Mouse (Mus musculus) myocyte (in vitro differentiated cells): ENCODE results near the gene Enc1. TPM values are rescaled to one million over a fixed set of nuclear protein-coding genes. Genes with fewer than 3 reads are reported as not detected.

ENCODE experiments used
- H3K27me3 ChIP-seq: one replicate; pipeline ENCODE4 v1.6.1; 2011; ENCODE audit not compliant: control insufficient read depth, insufficient read depth, insufficient read length
- H3K36me3 ChIP-seq: one replicate; pipeline ENCODE4 v1.6.1; 2011; ENCODE audit not compliant: control insufficient read depth, insufficient read depth
- H3K4me2 ChIP-seq: one replicate; pipeline ENCODE4 v1.6.1; 2011; ENCODE audit warnings: low read depth, control low read depth
- H3K4me3 ChIP-seq: one replicate; pipeline ENCODE4 v1.5.1; 2011; ENCODE audit warnings: mild to moderate bottlenecking, control low read depth, moderate library complexity
- H3K79me2 ChIP-seq: one replicate; pipeline ENCODE4 v1.6.1; 2011; ENCODE audit not compliant: control insufficient read depth, insufficient read depth
- H3ac ChIP-seq: one replicate; pipeline ENCODE4 v1.6.1; 2011; ENCODE audit not compliant: control insufficient read depth, insufficient read length
- CEBPB ChIP-seq: IDR thresholded peaks from 2 replicates; pipeline ENCODE4 v1.6.1; 2011; ENCODE audit warnings: mild to moderate bottlenecking, moderate library complexity; ENCODE audit not compliant: poor library complexity, insufficient read depth, severe bottlenecking
- E2F4 ChIP-seq: IDR thresholded peaks from one replicate; pipeline ENCODE4 v1.6.1; 2011; ENCODE audit warnings: mild to moderate bottlenecking, control low read depth, moderate library complexity; ENCODE audit not compliant: insufficient read depth
- MAX ChIP-seq: IDR thresholded peaks from one replicate; pipeline ENCODE4 v1.6.1; 2011; ENCODE audit warnings: low read depth, mild to moderate bottlenecking, control low read depth
- MYOD1 ChIP-seq, 3 experiments: IDR thresholded peaks; one replicate each; pipeline ENCODE4 v1.6.1; 2011; ENCODE audit warnings: control low read depth in 2 of 3, low read depth in 2 of 3, mild to moderate bottlenecking in 2 of 3, moderate library complexity in 1 of 3; ENCODE audit not compliant: insufficient read length in 2 of 3, control insufficient read depth in 1 of 3
- MYOG ChIP-seq, 3 experiments: IDR thresholded peaks; one replicate each; pipeline ENCODE4 v1.6.1; 2011; ENCODE audit warnings: control low read depth in 2 of 3, low read depth in 2 of 3, mild to moderate bottlenecking in 2 of 3; ENCODE audit not compliant: insufficient read length in 2 of 3, control insufficient read depth in 1 of 3, insufficient read depth in 1 of 3
- POLR2A ChIP-seq: IDR thresholded peaks from one replicate; pipeline ENCODE4 v1.6.1; 2011; ENCODE audit warnings: low read depth, mild to moderate bottlenecking, control low read depth, moderate library complexity; ENCODE audit not compliant: insufficient read length
- POLR2AphosphoS2 ChIP-seq: IDR thresholded peaks from one replicate; pipeline ENCODE4 v1.6.1; 2011; ENCODE audit warnings: low read depth, control low read depth; ENCODE audit not compliant: insufficient read length
- REST ChIP-seq: IDR thresholded peaks from one replicate; pipeline ENCODE4 v1.6.1; 2011; ENCODE audit warnings: mild to moderate bottlenecking, control low read depth, moderate library complexity; ENCODE audit not compliant: insufficient read depth, insufficient read length
- SRF ChIP-seq: IDR thresholded peaks from one replicate; pipeline ENCODE4 v1.6.1; 2011; ENCODE audit warnings: low read depth; ENCODE audit not compliant: control insufficient read depth, insufficient read length
- TCF12 ChIP-seq: IDR thresholded peaks from one replicate; pipeline ENCODE4 v1.6.1; 2011; ENCODE audit warnings: mild to moderate bottlenecking, control low read depth; ENCODE audit not compliant: poor library complexity, insufficient read depth, severe bottlenecking
- TCF3 ChIP-seq: IDR thresholded peaks from one replicate; pipeline ENCODE4 v1.6.1; 2011; ENCODE audit warnings: low read depth, control low read depth; ENCODE audit not compliant: insufficient read length
- USF1 ChIP-seq: IDR thresholded peaks from one replicate; pipeline ENCODE4 v1.6.1; 2011; ENCODE audit warnings: low read depth, mild to moderate bottlenecking, control low read depth, moderate library complexity
- polyA plus RNA-seq: library from polyadenylated mRNA; unstranded; fragments of >200 nt; fragmentation: generic; extraction: Trizol; gene quantifications from one replicate; pipeline ENCODE4 v1.2.1, GENCODE M21; 2012; ENCODE audit warnings: missing spikeins

Gene Enc1
- polyA plus RNA-seq, 1 experiment: 21.1 TPM

DNA sequence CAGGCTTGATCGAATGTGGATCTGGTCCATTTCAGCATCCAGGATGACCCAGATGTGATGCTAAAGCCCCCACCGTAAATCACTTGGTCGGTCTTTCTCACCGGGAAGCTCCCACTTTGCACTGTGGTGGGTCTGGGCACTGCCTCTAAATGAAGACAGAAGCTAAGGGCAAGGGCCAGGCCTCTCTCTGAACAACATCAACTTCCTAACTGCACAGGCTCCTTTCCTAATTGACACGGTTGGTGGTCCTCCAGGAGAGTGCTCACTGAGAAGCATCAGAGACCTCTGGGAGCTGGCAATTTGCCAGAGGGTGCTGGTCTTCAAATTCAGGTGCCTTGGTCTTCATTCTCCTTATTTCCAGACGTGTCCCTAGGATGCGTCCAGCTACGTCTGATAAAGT lies 17.0 kb upstream of the Enc1 start:
- H3K27me3 ChIP-seq: no peaks in the 10 kb centered on the region
- no peak overlapping the region for H3K4me2 ChIP-seq
- H3K4me3 ChIP-seq: no peak overlapping the region
- H3ac ChIP-seq: no peak overlapping the region
- TF ChIP-seq MYOD1 (IDR thresholded peaks at IDR 0.05; ENCODE audit: control insufficient read depth in 1 of 3, insufficient read length in 2 of 3, low read depth in 2 of 3) (no peak), USF1 (no peak), MYOG (IDR thresholded peaks at IDR 0.05; ENCODE audit: control insufficient read depth in 1 of 3, insufficient read depth in 1 of 3, insufficient read length in 2 of 3, low read depth in 2 of 3) (no peak), TCF12 (no peak), POLR2AphosphoS2 (no peak), CEBPB (no peak), TCF3 (no peak), POLR2A (no peak), REST (no peak), SRF (no peak), E2F4 (no peak), MAX (no peak)
- H3K79me2 ChIP-seq: no peaks in the 10 kb centered on the region
- H3K36me3 ChIP-seq: no peaks in the 10 kb centered on the region

DNA sequence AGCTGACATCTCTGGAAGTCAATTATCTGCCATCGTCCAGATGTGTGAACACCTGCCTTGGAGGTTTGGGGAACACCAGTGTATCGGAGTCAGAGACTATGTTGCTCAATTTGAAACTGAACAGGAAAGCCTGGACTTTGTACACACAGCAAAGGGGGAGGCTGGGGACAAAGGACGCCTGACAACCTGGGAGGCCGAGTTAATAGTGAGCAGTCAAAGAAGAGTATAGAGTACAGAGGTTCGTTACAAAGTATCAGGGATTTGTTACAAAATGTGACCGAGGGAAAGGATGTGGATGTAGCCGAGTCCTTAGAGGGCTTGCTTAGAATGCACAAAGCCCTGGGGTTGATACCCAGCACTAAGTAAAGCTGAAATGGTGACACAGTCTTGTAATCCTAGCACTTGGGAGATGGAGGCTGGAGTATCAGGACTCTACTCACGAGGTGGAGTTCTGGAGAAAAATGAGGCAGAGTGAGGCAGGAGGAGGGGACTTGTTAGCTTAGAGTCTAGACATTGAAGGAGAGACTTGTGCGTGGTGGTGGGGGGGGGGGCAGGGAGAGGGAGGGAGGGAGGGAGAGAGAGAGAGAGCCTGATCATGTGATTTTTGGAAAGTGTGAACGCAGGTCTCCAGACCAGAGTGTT lies 16.4 kb upstream of the Enc1 start:
- Histone ChIP-seq H3K4me2 (no peak overlapping the region), H3K4me3 (no peak overlapping the region)
- no peak for TF ChIP-seq POLR2A
- TF ChIP-seq TCF3: no peak
- no peak for TF ChIP-seq REST
- TF ChIP-seq POLR2AphosphoS2: no peak
- TF ChIP-seq MAX: no peak
- no peak for TF ChIP-seq TCF12
- no peak for TF ChIP-seq MYOG (IDR thresholded peaks at IDR 0.05; ENCODE audit: control insufficient read depth in 1 of 3, insufficient read depth in 1 of 3, insufficient read length in 2 of 3, low read depth in 2 of 3)
- TF ChIP-seq SRF: no peak
- no peak for TF ChIP-seq MYOD1 (IDR thresholded peaks at IDR 0.05; ENCODE audit: control insufficient read depth in 1 of 3, insufficient read length in 2 of 3, low read depth in 2 of 3)
- TF ChIP-seq CEBPB: no peak
- no peak for TF ChIP-seq E2F4

DNA sequence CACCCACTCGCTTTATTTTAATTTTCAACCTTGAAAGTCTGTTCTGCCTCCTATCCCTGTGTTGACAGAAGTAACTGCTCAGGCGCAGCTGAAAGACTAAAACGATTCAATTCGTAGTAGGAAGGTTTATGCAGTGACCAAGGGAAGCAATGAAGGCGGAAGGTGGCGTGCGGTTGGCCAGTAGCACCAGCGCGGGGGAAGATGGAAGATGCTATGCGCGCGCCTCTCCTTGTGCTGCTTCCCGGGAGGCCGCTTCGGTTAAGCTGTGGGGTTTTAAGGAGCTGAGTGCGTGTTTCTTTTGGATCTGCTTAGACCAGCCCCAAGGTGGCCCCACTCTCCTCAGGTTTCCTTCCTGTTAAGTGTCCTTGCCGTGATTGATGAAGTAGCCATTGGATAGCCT lies 15.8 kb upstream of the Enc1 start:
- Histone ChIP-seq H3K4me2 (no peak overlapping the region), H3K79me2 (no peaks in the 10 kb centered on the region), H3K4me3 (no peak overlapping the region), H3K36me3 (no peaks in the 10 kb centered on the region), H3ac (no peak overlapping the region), H3K27me3 (no peaks in the 10 kb centered on the region)
- TF ChIP-seq USF1 (no peak), TCF12 (no peak), POLR2A (no peak), MAX (no peak), E2F4 (no peak), SRF (no peak), CEBPB (no peak), TCF3 (no peak), POLR2AphosphoS2 (no peak), REST (no peak), MYOG (IDR thresholded peaks at IDR 0.05; ENCODE audit: control insufficient read depth in 1 of 3, insufficient read depth in 1 of 3, insufficient read length in 2 of 3, low read depth in 2 of 3) (no peak), MYOD1 (IDR thresholded peaks at IDR 0.05; ENCODE audit: control insufficient read depth in 1 of 3, insufficient read length in 2 of 3, low read depth in 2 of 3) (no peak)

More for the DNA sequence above, 16.4 kb upstream of the Enc1 start:
- Histone ChIP-seq H3K79me2 (no peaks in the 10 kb centered on the region), H3ac (no peak overlapping the region), H3K36me3 (no peaks in the 10 kb centered on the region), H3K27me3 (no peaks in the 10 kb centered on the region)

DNA sequence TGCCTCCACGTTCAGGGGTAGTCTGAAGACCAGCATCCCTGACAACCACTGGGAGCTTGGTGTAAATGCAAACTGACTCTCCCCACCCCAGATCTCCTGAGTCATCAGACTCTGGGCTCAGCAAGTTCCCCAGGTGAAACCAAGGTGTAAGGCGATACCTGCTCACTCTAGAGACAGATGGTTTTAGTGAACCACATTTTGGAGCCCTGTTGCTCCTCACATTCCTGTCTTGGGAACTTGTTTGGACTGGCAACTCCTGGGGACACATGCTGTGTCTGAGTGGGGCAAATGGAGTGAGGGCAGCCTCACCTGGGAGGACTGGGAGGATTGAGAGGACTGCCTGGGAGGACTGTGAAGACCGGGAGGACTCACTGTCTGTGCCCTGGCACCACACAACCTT lies 13.1 kb upstream of the Enc1 start:
- Histone ChIP-seq H3K79me2 (no peaks in the 10 kb centered on the region), H3K36me3 (no peaks in the 10 kb centered on the region), H3K4me3 (no peak overlapping the region), H3K27me3 (no peaks in the 10 kb centered on the region), H3K4me2 (no peak overlapping the region), H3ac (no peak overlapping the region)
- no peak for TF ChIP-seq E2F4

DNA sequence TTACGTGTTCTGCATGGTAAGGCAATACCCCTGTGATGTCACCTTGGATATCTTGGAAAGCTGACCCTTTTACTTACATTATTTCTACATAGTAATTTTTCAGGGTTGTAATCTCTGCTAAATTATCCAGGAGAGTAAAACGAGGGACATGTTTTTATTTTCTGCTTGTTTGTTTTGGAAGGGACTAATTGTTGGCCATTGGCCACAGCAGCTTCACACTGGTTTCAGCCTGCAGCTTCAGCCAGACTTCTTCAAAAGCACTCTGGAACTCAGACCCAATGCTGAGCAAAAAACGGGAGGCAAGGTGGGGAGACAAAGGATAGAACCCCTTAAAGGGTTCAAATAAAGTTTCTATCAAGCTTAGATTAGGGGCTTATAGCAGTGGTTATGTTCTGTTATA lies 10.8 kb upstream of the Enc1 start:
- no peak overlapping the region for H3ac ChIP-seq
- H3K79me2 ChIP-seq: no peaks in the 10 kb centered on the region
- no peaks in the 10 kb centered on the region for H3K27me3 ChIP-seq
- no peaks in the 10 kb centered on the region for H3K36me3 ChIP-seq
- H3K4me3 ChIP-seq: no peak overlapping the region
- TF ChIP-seq MAX: no peak
- no peak for TF ChIP-seq REST
- no peak for TF ChIP-seq CEBPB
- TF ChIP-seq POLR2A: no peak
- TF ChIP-seq MYOD1 (IDR thresholded peaks at IDR 0.05; ENCODE audit: control insufficient read depth in 1 of 3, insufficient read length in 2 of 3, low read depth in 2 of 3): no peak
- no peak for TF ChIP-seq SRF
- TF ChIP-seq POLR2AphosphoS2: no peak
- no peak overlapping the region for H3K4me2 ChIP-seq
